Mouse (Mus musculus) left cerebral cortex, adult 8-10 months (tissue): ENCODE results near the gene Arhgap23. TPM values are rescaled to one million over a fixed set of nuclear protein-coding genes. Genes with fewer than 3 reads are reported as not detected.
A peak's percentile ranks its signal among the peaks of the same experiment; 100 is the strongest.

Source experiments
- DNase-seq, 2 experiments: peaks; one replicate each; pipeline ENCODE4 v3.0.0; 2022; ENCODE audit warnings: low spot score in 2 of 2
- total RNA-seq, 4 experiments: library from RNA; stranded (reverse); gene quantifications; 2 replicates each; pipeline ENCODE4 v1.2.4; 2022

Gene Arhgap23
- total RNA-seq, 4 experiments from 2014 or later = 72.5 to 74.5 (median 73.4) TPM

DNA sequence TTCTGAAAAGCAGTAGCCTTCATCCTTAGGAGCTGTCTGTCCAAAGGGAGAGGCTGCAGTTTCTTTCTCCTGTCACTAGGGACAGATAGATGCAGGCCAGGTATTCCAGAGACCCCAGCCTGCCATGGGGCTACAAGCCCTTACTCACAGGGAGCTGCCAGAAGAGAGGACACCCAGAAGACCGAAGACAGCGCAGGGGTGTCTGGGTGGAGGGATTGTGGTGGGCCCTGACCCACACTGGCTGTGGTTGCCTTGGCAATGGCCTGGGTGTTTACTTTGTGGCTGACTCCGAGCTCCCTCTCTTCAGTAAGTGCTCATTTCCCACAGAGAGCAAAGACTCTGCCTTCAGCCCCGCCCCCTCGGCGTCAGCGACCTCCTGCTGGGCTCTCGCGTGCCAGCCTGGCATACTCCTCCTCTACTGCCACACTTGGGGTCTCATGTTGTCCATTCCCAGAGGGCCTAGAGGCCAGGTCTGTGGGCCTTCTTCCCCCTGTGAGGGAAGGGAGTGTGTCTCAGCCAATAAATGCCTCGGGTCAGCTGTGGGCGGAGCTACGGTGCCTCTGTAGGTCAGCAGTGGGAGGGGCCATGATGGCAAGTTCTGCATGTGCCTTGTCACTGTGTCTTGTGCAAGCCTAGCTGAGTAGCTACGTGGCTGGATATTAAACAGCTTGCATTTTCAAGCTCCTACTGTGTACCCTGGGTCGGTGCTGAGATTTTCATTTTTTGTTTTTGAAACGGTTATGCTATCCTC lies 19.5 kb downstream of the Arhgap23 start:
- no peak for DNase-seq

DNA sequence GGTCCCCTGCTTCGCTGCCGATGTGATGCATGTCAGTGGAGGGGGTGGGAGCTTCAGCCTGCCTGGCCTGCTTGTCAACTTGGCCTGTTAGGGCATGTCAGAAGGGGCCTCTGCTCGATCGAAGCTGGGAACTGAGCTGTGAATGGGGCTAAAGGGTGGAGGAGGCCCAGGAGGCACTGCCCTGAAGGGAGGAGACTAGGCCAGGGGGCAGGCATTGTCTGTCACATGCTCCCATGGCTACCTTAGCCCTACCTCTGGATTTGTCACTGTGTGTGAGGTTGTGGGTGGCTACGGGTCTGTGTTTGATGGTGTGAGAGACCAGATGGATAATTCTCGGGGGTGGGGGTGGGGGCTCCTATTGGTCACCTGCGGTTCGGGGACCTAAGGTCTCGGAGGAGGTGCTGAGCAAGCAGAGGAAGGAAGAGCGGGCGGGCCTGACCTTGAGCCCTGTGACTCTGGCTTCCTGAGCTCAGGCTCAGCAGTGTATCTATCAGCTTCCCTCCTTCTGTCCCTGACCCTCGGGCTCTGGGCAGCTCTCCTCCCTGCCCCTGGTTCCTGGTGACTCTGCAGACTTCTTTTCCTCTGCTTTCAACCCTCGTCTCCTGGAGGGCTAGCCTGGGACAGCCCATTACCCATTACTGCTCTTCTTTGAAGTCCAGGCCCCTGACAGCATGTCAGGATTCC lies 20.6 kb downstream of the Arhgap23 start:
- DNase-seq = no peak

DNA sequence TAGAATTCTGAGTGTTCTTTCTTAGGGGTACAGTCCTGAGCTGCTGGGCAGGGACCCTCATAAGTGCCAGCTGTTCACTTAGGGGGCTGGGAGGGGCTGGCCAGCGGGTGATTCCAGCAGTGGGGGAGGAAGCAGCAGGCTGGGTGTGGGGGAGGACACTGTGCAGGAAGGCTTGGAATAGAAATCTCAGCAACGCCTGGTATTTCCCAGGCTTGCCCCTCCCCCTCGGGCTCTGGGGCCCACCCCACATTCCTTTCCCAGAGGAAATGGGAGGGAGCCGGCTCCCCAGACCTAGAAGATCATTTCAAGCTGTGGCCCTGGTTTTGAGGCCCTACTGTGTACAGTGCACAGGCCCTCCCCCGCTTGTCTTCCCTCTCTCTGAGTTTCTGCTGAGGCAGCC lies 22.4 kb downstream of the Arhgap23 start:
- no peak for DNase-seq

DNA sequence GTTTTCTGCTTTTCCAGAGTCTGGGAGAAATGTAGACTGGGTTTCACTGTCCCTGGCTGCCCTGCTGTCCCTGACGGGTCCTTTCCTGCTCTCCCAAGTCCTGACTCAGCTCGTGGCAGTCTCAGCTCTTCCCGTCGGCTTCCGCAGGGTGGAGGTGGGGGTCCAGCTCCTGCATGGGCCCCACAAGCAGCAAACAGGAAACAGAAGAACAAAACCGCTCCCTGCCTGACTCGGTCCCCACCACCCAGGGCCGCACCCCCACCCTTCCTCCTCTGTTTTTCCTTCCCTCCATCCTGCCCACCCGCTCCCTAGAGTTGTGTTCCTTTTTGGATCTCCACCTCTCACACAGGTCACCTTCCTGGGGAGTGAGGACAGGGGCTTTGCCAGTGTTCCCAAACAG lies 23.5 kb downstream of the Arhgap23 start:
- DNase-seq = no peak

DNA sequence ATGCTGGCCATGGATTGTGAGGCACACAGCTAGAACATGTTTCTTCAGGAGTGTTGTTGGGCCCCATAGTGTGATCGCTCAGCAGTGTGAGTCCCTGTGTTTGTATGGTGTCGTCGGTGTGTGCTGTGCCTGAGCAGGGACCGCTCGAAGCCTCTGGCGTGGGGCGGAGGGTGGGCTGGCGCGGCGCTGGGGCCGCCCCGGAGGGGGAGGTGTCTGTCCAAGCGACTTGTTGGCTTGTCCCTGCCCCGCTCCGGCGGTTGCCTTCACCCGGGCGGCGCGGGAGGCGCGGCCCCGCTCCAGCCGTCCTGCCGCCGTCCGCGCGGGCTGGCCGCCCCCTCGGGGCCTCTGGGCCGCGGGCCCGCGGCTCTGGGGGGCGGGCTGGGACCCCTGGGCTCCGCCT lies 24.6 kb downstream of the Arhgap23 start:
- no peak for DNase-seq

DNA sequence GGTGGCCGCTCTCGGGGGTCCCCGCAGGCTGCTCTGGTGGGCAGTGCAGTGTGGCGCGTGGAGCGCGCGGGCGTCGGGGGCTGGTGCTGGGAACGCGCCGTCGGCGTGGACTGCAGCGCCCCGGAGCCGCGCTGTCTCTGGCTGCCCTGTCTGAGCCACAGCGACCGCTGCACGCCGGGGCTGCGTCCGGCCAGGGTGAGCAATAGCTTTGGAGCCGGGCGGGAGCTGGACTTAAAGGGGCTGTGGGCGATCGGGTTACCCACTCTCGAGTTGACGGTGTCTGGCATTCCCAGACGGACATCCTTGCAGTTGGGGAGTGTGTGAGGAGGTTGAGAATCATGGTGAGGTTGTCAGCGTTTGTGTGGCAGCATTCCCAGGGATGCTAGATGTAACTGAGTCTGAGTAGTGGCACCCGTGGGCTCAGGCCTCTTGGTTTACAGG lies 25.1 kb downstream of the Arhgap23 start:
- no peak for DNase-seq

DNA sequence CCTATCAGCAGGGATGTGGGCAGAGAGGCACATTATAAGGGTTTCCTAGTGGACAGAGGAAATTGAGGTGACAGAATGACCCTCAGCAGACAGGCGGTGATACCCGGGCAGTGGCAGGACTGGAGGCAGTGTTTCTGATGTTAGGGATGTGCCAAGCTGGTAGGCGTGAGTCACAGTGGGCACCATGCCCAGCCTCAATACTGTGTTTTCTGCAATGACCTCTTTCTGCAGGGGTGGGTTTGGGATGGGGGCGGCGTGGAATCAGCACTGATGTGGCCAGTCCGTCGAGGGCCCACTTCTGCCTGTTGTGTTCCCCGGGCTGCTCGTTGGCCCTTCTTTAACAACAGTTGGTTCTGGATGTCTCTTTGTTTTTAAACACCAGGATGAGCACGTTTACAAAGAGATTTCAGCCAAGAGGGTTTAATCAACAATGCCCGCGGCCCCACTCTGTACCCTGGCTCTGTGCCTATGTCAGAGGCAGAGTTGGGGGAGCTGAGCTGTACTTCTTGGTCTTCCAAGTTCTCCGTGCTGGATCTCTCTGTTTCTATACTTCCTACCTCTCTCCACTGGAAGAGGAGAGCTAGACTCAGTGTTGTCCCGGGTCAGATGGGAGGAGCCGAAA lies 25.8 kb downstream of the Arhgap23 start:
- DNase-seq = no peak

DNA sequence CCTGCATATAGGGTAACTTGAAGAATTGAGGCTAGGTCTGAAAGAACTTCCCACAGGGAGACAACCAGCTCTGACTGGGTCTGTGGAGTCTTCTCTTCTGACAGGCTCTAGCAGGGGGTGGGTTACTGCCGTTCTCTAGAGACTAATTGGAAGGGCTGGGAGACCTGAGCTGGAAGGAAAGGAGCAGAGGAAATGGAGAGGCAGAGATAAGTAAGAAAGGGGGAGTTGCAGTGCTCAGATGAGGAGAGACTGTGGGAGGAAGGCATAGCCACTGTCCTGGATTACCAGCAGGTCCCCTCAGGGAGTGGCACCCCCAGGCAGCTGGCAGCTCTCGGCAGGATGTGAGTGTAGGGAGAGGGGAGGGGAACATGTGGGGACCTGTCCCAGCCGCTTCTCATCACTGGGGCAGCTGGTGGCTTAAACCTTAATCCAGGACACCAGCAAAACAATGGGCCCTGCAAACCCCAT lies 26.4 kb downstream of the Arhgap23 start:
- DNase-seq = no peak

DNA sequence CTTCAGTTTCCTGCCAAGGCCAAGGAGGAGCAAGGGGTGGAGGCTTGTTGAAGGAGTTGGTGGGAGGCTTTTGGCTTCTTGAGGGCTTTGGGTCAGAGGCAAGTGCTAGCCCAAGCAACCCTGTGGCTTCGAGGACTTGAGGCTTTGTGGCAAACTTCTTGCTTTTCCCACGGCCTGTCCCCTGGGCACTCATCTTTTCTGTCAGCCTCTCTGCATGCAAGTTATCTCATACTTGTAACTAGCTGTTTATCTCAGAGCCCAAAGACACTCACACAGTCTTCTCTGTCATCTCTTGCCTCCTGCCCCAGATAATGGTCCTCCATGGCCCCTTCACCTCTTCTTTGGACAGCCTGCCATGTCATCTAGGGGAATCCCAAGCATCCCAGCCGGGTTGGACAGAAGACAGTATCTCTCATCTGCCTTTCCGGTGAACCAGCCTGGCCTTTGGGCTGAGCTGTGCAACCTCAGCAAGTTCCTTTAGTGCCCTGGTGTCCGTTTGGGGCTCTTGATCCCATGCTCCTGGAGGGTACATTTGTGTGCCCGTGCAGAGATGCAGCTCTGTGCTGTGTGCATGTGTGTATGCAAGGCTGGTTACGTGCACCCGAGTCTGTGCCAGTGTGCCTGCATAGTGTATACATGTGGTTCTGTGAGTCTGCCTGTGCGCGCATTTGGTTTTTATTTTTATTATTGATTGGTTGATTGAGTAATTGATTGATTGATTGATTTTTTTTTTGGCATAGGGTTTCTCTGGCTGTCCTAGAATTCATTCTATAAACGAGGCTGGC lies 27.8 kb downstream of the Arhgap23 start:
- DNase-seq = no peak

DNA sequence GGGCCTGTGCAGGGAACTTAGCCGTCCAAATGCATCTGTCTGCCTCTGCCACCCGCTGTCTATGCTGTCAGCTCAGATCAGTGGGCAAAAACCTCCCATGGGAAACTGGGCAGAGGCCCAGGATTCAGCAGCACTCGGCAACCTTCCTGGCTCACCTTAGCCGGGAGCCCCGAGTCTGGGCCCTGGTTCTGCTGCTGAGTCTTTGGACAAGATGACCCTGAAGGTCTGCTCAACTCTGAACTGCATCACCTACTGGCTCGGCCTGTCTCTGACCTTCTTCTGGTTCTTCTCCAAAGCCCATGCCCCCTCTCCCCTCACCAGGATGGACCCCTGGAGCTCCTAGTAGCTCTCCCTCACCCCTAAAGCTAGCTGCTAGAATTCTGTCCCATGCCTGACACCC lies 30.3 kb downstream of the Arhgap23 start:
- no peak for DNase-seq

DNA sequence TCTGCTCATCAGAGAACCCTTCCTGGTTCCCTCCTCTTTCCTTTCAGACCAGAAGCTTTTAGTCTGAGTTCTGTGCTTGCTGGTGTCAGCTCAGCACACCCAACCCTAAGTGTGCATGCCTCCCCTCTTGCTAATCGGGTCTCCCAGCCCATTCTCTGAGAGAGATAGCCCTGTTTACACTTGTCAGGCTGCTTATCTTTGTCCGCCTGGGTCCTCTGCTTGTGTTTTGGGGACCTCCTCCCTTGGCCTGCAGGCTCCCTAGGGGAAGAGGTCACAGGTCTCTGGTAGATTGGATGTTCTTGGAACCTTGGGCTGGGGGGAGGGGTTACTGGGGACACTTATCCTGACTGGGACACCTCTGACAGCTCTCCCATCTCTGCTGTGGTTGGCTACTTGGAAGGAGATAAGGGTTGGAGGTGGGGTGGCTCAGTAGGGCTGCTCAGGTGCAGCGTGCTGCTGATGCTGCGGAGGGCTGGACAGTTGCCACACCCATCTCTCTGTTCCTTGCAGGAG lies 30.7 kb downstream of the Arhgap23 start:
- no peak for DNase-seq

DNA sequence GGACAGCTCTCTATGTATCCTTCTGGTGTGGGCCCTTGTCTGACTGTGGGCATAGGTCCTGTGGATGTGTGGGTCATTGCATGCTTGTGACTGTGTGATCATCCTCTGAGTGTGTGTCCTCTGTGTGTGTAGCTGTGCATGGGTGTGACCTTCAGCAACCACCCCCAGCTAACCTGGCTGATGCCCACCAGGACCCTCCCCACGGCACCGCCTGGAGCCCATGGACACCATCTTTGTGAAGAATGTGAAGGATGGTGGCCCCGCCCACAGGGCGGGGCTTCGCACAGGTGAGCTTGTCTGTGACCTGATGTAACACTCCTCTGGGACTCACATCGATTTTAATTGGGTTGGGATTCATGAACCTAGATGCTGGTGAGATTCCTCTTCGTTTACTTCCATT lies 32.6 kb downstream of the Arhgap23 start:
- no peak for DNase-seq

DNA sequence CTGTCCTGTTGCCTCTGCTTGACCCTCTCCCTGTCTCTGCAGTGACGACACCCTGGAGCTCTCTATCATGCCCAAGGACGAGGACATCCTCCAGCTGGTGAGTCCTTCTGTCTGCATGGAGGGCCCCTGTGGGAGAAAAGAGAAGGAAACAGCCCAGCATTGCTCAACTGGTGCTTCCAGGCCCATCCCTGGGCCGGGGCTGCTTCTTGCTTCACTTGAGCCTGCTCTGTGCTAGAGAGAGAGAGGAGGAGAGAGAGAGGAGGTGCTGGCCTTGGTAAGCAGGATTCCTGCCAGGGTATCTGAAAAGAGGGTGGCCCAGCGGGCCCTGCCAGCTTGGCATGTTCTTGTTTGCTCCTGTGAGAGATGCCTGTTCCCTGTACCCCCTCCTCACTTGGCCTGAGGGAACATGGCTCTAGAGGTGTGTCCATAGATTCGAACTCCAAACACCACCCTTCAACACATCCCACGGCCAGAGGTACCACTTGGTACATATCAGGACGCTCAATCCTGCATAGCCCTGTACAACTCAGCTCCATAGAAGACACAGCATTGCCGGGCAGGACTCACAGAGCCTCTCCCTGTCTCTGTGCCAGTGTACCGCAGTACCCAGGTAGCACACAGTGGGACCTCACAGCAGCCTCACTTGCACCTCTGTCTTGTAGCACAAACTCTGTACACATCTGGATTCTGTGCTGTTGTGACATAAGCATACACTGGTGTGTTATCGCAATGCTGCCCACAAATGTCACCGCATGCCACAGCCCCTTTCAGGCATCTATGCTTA lies 33.5 kb downstream of the Arhgap23 start:
- no peak for DNase-seq

DNA sequence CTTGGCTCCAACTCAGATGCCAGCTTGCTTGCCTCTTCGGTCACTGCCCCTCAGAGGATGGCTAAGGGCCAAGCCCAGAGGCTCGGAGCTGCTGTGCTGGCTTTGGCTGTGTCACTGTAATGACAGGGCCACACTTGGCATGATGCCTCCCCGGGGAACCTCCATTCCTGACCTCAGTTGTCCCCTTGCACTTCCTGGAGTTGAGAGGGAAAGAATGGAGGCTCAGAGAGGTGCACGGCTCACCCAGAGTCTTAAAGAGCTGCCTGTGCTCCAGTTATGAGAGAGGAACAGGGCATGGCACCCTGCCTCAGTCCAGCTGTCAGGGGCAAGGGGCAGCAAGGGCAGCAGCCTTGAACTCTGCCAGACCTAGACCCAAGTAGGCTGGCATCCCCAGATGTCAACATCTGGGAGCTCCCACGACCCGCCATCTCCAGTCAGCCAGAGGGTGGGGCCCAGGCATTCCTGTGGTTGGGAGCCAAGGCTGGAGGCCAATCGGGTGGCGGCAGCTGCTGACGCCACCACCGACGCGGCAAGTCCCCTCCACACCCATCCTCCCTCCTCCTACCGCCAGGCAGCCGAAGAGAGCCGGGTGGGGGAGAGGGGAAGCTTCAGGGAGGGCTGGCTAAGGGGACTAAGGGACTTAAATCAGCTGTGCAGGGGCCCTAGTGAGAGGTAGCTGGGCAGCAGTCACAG lies 34.4 kb downstream of the Arhgap23 start:
- peak; percentile 47 to 80 for DNase-seq

DNA sequence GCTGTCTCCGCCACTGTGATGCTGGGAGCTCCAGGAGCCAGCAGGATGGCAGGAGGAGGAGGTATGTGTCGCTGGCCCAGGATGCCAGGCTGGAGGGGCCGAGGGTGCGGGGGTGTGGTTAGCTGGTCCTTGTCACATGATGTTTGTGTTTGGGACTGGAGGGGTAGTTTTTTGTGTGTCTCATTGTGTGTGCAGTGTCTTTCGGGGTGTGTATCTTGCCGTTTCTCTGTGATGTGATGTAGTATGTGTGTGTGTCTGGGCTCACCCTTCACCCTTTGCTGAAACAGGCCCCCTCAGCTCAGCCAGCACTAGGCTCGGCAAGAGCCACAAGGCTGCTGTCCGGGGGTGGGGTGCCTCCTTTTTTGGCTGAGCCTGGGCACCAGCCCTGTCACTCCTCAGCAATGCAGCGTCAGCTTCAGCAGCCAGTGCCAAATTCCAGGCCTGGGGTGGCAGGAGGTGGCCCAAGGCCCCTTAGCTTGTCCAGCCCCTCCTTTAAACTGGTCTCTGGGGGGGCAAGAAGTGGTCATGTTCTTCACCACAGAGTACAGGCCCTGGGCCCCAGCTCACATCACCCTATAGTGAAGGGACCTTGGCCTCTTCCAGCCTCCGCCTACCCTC lies 35.1 kb downstream of the Arhgap23 start:
- peak in 1 of 2 experiments; percentile 65 for DNase-seq

DNA sequence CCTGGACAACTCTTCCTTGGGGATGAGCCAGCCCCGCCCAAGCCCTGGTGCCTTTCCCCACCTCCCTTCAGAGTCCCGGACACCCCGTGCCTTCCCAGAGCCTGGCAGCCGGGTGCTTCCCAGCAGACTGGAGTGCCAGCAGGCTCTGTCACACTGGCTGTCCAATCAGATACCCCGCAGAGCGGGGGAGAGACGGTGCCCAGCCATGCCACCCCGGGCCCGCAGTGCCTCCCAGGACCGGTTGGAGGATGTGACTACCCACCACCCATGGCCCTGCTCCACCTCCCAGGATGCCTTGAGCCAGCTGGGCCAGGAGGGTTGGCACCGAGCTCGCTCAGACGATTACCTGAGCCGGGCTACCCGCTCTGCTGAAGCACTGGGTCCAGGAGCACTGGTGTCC lies 36.3 kb downstream of the Arhgap23 start:
- DNase-seq = no peak

DNA sequence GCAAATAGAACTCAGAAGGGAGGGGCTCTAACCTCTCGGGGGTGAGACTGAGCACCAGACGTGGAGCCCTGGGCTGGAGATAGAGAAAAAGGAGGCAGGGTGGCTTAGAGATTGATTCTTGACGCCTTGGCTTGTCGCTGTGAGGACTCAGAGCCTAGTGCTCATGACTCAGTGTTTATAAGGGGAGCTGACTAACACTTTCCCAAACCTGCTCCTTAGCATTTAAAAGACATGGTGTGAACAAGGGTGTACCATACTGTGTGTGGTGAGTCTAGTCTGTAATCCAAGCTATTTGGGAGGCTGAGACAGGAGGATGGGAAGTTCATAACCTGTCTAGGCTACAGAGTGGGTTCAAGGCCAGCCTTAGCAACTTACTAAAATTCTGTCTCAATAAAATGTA lies 41.8 kb downstream of the Arhgap23 start:
- DNase-seq = no peak

DNA sequence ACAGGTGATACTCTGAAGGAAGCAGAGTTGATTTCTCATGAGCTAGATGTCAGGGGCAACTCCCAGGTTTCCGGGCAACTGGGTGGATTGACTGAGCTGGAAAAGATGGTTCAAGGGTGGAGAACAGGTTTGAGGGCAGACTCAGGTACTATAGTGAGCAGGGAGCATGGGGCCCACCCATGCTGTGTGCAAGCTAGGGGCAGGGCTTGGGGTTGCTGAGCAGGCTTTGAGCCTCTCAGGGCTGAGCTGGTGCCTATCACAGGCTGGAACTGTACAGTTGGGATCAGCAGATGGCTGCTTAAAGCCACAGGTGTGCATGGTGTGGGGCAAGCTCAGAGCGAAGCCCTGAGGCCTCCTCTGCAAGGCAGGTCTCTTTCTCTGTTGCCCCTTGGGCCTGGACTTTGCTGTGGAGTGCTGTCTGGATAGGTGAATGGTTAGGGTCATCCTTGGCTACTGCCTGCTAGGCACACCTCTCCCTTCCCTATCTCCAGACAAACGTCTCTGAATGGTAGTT lies 46.0 kb downstream of the Arhgap23 start:
- no peak for DNase-seq

DNA sequence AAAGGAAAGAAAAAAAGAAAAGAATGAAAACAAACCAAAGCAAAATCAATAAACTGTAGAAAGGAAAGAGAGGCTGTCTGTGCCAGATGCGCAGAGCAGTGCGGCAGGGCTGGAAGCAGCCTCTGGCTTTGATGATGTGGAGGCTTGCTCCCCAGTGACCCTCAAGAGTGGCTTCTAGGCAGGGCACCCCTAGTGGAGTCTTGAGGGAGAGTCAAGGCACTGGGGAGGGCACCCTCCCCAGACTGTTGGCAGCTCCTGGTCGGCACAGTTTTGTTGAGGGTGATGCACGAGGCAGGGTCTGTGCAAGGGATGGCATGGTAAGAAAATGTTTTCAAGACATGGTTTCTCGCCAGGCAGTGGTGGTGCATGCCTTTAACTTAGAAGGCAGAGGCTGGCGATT lies 47.2 kb downstream of the Arhgap23 start:
- no peak for DNase-seq
